Mouse (Mus musculus): ENCODE results near the gene Olfr1037. TPM values are rescaled to one million over a fixed set of nuclear protein-coding genes. Genes with fewer than 3 reads are reported as not detected.
"Not testable (repeated sequence)": the region's sequence is repeated elsewhere in the genome, so short reads cannot be mapped to it uniquely, and the experiment has no call there.

Olfr1037 gene
- polyA plus RNA-seq (2012; ENCODE audit: insufficient read depth, insufficient read length, missing spikeins): not detected in 2 replicates

DNA sequence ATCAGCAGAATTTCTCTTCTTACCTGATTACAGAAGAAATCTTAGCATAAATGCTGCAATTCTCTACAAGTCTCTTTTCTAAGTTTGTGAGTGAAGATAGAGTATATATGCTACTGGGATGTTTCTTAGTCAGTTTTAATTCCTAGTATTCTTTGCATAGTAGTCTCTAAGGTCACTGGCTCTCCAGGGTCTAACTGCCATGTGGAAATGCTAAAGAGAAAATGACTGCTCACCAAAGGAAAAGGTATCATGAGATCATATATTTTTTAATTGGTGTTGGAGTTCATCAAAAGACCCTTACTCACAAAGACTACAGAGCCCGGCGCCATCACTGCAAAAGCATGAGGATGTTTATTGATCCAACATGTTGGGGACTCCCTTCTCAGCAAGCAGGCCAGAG, at the start of gene Olfr1037:
Gene Olfr1037, minus strand, starts transcription at position 101 of the 400 bp plus-strand sequence.
- H3K27ac ChIP-seq (ENCODE audit: insufficient read depth, low read depth, low read length): no peak within 1 kb of the TSS
- no peak for TF ChIP-seq CTCF (IDR thresholded peaks at IDR 0.05; ENCODE audit: low read depth, low read length)
- no peak for TF ChIP-seq POLR2A (IDR thresholded peaks at IDR 0.05; ENCODE audit: borderline replicate concordance, low read depth, low read length)
- H3K4me3 ChIP-seq (ENCODE audit: insufficient read depth, low read length): no peak within 1 kb of the TSS
- H3K4me1 ChIP-seq (ENCODE audit: control insufficient read depth, insufficient read depth, low read length): no peaks in the 10 kb centered on the region

DNA sequence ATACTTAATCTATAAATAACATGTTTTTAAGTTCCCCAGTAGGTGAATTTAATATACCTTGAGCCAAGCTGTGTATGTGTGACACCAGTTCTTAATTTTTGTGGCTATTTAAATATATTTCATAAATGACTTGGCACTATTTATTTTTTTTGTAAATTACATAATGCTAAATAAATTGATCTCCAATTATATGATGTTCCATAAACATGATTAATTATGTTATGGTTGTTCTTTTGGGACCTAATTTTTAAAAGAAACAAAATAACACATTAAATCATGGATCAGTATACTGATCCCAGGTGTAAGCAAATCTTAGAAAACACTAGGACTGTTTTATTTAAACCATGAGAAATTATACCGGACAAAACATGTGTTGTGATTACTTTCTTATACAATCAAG, 48.6 kb upstream of the Olfr1037 start, which contains the start of gene Olfr1039:
Gene Olfr1039, minus strand, starts transcription at position 101 of the 400 bp plus-strand sequence.
- no peaks in the 10 kb centered on the region for H3K4me1 ChIP-seq (ENCODE audit: control insufficient read depth, insufficient read depth, low read length)
- H3K27ac ChIP-seq (ENCODE audit: insufficient read depth, low read depth, low read length): no peak within 1 kb of the TSS
- no peak for TF ChIP-seq POLR2A (IDR thresholded peaks at IDR 0.05; ENCODE audit: borderline replicate concordance, low read depth, low read length)
- TF ChIP-seq CTCF (IDR thresholded peaks at IDR 0.05; ENCODE audit: low read depth, low read length): no peak
- no peak within 1 kb of the TSS for H3K4me3 ChIP-seq (ENCODE audit: insufficient read depth, low read length)

DNA sequence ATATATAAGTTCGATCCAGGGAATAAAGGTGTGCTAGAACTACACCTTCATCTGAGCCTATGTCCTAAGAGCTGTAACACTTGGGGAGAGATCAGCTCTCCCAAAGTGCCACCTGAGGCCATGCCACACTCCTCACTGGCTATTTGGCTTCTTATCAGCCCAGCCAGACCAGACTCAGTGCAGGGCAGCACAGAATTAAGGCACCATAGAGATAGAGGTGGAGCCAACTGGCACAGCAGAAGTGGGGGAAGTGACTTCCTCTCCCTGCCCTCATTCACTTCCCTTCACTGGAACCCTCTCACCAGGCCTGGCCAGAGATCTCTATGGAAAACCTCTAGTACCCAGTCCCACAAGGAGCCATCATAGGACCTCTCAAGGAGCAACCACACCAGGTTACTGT, 6.7 kb downstream of the Olfr1037 start:
- H3K4me1 ChIP-seq (ENCODE audit: control insufficient read depth, insufficient read depth, low read length); H3K27ac ChIP-seq (ENCODE audit: insufficient read depth, low read depth, low read length); H3K4me3 ChIP-seq (ENCODE audit: insufficient read depth, low read length): not testable (repeated sequence)

DNA sequence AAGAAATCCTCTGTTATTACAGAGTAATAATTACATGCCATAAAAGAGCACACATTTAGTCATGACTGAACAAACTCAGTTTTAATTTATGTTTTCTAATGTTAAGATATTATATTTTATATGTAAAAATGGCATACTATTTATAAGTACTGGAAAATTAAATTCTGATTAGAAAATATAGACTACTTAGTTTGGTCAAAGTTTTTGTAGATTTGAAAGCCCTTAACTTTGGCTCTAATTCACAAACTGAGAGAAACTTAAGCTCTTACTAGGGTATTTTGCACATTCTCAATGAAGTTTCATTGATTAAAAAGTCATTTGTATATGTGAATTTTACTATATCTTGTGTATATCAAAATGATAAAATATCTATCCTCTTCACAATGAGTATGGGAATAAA, 13.5 kb downstream of the Olfr1037 start, which contains the start of gene Olfr1036:
Gene Olfr1036, plus strand, starts transcription at position 301 of the 400 bp plus-strand sequence.
- H3K4me3 ChIP-seq (ENCODE audit: insufficient read depth, low read length); H3K27ac ChIP-seq (ENCODE audit: insufficient read depth, low read depth, low read length); H3K4me1 ChIP-seq (ENCODE audit: control insufficient read depth, insufficient read depth, low read length): not testable (repeated sequence)

DNA sequence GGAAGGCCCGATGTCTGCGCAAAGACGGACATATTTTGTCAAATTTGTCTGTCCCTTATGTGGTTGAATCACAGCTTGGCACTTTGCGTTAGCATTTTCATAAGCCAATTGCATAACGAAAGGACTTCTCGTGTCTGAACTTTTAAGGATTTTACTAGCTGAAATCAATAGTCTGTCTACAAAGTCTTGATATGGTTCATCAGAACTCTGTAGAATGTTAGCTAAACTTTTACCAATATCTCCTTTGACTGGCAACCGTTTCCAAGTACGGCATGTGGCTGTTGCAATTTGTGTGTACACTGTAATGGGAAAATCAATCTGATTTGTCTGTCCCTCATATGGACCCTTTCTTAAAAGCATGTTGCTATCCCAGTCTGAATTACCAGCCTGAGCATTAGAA, 17.0 kb downstream of the Olfr1037 start:
- no peak overlapping the region for H3K27ac ChIP-seq (ENCODE audit: insufficient read depth, low read depth, low read length)
- no peaks in the 10 kb centered on the region for H3K4me1 ChIP-seq (ENCODE audit: control insufficient read depth, insufficient read depth, low read length)
- no peak overlapping the region for H3K4me3 ChIP-seq (ENCODE audit: insufficient read depth, low read length)
- TF ChIP-seq POLR2A (IDR thresholded peaks at IDR 0.05; ENCODE audit: borderline replicate concordance, low read depth, low read length): no peak

DNA sequence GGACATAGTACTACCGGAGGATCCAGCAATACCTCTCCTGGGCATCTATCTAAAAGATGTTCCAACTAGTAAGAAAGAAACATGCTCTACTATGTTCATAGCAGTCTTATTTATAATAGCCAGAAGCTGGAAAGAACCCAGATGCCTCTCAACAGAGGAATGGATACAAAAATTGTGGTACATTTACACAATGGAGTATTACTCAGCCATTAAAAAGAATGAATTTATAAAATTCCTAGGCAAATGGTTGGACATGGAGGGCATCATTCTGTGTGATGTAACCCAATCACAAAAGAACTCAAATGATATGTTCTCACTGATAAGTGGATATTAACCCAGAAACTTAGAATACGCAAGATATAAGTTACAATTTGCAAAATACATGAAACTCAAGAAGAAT, 23.4 kb downstream of the Olfr1037 start:
- H3K4me3 ChIP-seq (ENCODE audit: insufficient read depth, low read length); H3K4me1 ChIP-seq (ENCODE audit: control insufficient read depth, insufficient read depth, low read length); H3K27ac ChIP-seq (ENCODE audit: insufficient read depth, low read depth, low read length): not testable (repeated sequence)

DNA sequence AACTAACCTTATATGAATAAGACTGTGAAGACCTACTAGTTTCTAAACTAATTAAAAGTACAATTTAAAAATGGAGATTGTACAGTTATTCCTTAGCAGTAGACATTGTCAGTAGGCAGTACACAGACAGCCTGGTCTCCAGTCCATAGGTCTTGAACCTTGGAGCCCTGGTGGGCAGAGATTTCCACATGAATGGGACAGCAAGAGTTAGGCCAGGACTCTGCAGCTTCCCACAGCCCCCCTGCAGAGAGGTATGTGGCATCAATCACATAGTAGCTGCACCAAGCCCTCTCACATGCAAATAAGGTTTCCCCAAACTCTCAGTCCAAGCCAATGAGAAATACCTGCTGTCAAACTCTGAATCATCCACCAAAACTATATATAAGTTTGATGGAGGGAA, 36.4 kb downstream of the Olfr1037 start:
- not testable (repeated sequence) for H3K27ac ChIP-seq (ENCODE audit: insufficient read depth, low read depth, low read length); H3K4me1 ChIP-seq (ENCODE audit: control insufficient read depth, insufficient read depth, low read length); H3K4me3 ChIP-seq (ENCODE audit: insufficient read depth, low read length)

DNA sequence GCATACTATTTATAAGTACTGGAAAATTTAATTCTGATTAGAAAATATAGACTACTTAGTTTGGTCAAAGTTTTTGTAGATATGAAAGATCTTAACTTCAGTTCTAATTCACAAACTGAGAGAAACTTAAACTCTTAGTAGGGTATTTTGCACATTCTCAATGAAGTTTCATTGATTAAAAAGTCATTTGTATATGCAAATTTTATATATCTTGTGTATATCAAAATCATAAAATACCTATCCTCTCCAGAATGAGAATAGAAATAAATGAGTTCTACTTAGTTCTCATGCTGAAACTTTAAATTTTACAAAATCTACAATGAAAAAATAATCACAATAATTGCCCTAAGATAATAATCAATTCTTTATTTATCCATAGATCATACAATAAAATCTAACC, 41.6 kb downstream of the Olfr1037 start, which contains the start of gene Olfr1034:
Gene Olfr1034, plus strand, starts transcription at position 301 of the 400 bp plus-strand sequence.
- Histone ChIP-seq H3K27ac (ENCODE audit: insufficient read depth, low read depth, low read length) (no peak within 1 kb of the TSS), H3K4me1 (ENCODE audit: control insufficient read depth, insufficient read depth, low read length) (no peaks in the 10 kb centered on the region), H3K4me3 (ENCODE audit: insufficient read depth, low read length) (no peak within 1 kb of the TSS)
- TF ChIP-seq POLR2A (IDR thresholded peaks at IDR 0.05; ENCODE audit: borderline replicate concordance, low read depth, low read length): no peak
- TF ChIP-seq CTCF (IDR thresholded peaks at IDR 0.05; ENCODE audit: low read depth, low read length): no peak

Other genes starting within 250 kb of the Olfr1037 start
- not detected in 2 replicates for gene Olfr1019, start 241.9 kb downstream of the Olfr1037 start, polyA plus RNA-seq (2012; ENCODE audit: insufficient read depth, insufficient read length, missing spikeins)
- gene Olfr1020, start 240.4 kb downstream of the Olfr1037 start, polyA plus RNA-seq (2012; ENCODE audit: insufficient read depth, insufficient read length, missing spikeins): not detected in 2 replicates
- gene Olfr1022, start 218.8 kb downstream of the Olfr1037 start, polyA plus RNA-seq (2012; ENCODE audit: insufficient read depth, insufficient read length, missing spikeins): not detected in 2 replicates
- not detected in 2 replicates for gene Olfr1023, start 201.7 kb downstream of the Olfr1037 start, polyA plus RNA-seq (2012; ENCODE audit: insufficient read depth, insufficient read length, missing spikeins)
- not detected in 2 replicates for gene Olfr1024, start 182.3 kb downstream of the Olfr1037 start, polyA plus RNA-seq (2012; ENCODE audit: insufficient read depth, insufficient read length, missing spikeins)
- not detected in 2 replicates for gene Olfr1025-ps1, start 172.2 kb downstream of the Olfr1037 start, polyA plus RNA-seq (2012; ENCODE audit: insufficient read depth, insufficient read length, missing spikeins)
- not detected in 2 replicates for gene Olfr1026, start 165.8 kb downstream of the Olfr1037 start, polyA plus RNA-seq (2012; ENCODE audit: insufficient read depth, insufficient read length, missing spikeins)
- gene Olfr1028, start 136.9 kb downstream of the Olfr1037 start, polyA plus RNA-seq (2012; ENCODE audit: insufficient read depth, insufficient read length, missing spikeins): not detected in 2 replicates
- not detected in 2 replicates for gene Olfr1029, start 113.5 kb downstream of the Olfr1037 start, polyA plus RNA-seq (2012; ENCODE audit: insufficient read depth, insufficient read length, missing spikeins)
- gene Olfr1030, start 108.1 kb downstream of the Olfr1037 start, polyA plus RNA-seq (2012; ENCODE audit: insufficient read depth, insufficient read length, missing spikeins): 0.24 TPM in 1 of 2 replicates, not detected in the other
- not detected in 2 replicates for gene Olfr1031, start 97.1 kb downstream of the Olfr1037 start, polyA plus RNA-seq (2012; ENCODE audit: insufficient read depth, insufficient read length, missing spikeins)
- gene Olfr1032, start 81.8 kb downstream of the Olfr1037 start, polyA plus RNA-seq (2012; ENCODE audit: insufficient read depth, insufficient read length, missing spikeins): not detected in 2 replicates
- not detected in 2 replicates for gene Olfr1033, start 66.8 kb downstream of the Olfr1037 start, polyA plus RNA-seq (2012; ENCODE audit: insufficient read depth, insufficient read length, missing spikeins)
- not detected in 2 replicates for gene Olfr1034, start 41.5 kb downstream of the Olfr1037 start, polyA plus RNA-seq (2012; ENCODE audit: insufficient read depth, insufficient read length, missing spikeins)
- not detected in 2 replicates for gene Olfr1036, start 13.4 kb downstream of the Olfr1037 start, polyA plus RNA-seq (2012; ENCODE audit: insufficient read depth, insufficient read length, missing spikeins)
- not detected in 2 replicates for gene Olfr1039, start 48.5 kb upstream of the Olfr1037 start, polyA plus RNA-seq (2012; ENCODE audit: insufficient read depth, insufficient read length, missing spikeins)
- gene Olfr1040, start 59.3 kb upstream of the Olfr1037 start, polyA plus RNA-seq (2012; ENCODE audit: insufficient read depth, insufficient read length, missing spikeins): not detected in 2 replicates
- gene Olfr1042, start 74.5 kb upstream of the Olfr1037 start, polyA plus RNA-seq (2012; ENCODE audit: insufficient read depth, insufficient read length, missing spikeins): 0.16 TPM in 1 of 2 replicates, not detected in the other
- gene Olfr1043, start 80.1 kb upstream of the Olfr1037 start, polyA plus RNA-seq (2012; ENCODE audit: insufficient read depth, insufficient read length, missing spikeins): not detected in 2 replicates
- not detected in 2 replicates for gene Olfr1044, start 90.4 kb upstream of the Olfr1037 start, polyA plus RNA-seq (2012; ENCODE audit: insufficient read depth, insufficient read length, missing spikeins)
- not detected in 2 replicates for gene Olfr52, start 98.3 kb upstream of the Olfr1037 start, polyA plus RNA-seq (2012; ENCODE audit: insufficient read depth, insufficient read length, missing spikeins)
- not detected in 2 replicates for gene Olfr1045, start 115.6 kb upstream of the Olfr1037 start, polyA plus RNA-seq (2012; ENCODE audit: insufficient read depth, insufficient read length, missing spikeins)
- not detected in 2 replicates for gene Olfr1046, start 131.9 kb upstream of the Olfr1037 start, polyA plus RNA-seq (2012; ENCODE audit: insufficient read depth, insufficient read length, missing spikeins)
- gene Olfr1047, start 144.0 kb upstream of the Olfr1037 start, polyA plus RNA-seq (2012; ENCODE audit: insufficient read depth, insufficient read length, missing spikeins): not detected in 2 replicates
- gene Olfr1048, start 152.9 kb upstream of the Olfr1037 start, polyA plus RNA-seq (2012; ENCODE audit: insufficient read depth, insufficient read length, missing spikeins): not detected in 2 replicates
- not detected in 2 replicates for gene Olfr1049, start 170.9 kb upstream of the Olfr1037 start, polyA plus RNA-seq (2012; ENCODE audit: insufficient read depth, insufficient read length, missing spikeins)
- gene Olfr1051, start 191.7 kb upstream of the Olfr1037 start, polyA plus RNA-seq (2012; ENCODE audit: insufficient read depth, insufficient read length, missing spikeins): 0.28 TPM in 1 of 2 replicates, not detected in the other
- gene Olfr1052, start 205.1 kb upstream of the Olfr1037 start, polyA plus RNA-seq (2012; ENCODE audit: insufficient read depth, insufficient read length, missing spikeins): not detected in 2 replicates
- gene Olfr1053, start 227.9 kb upstream of the Olfr1037 start, polyA plus RNA-seq (2012; ENCODE audit: insufficient read depth, insufficient read length, missing spikeins): not detected in 2 replicates
- gene Olfr1054, start 248.0 kb upstream of the Olfr1037 start, polyA plus RNA-seq (2012; ENCODE audit: insufficient read depth, insufficient read length, missing spikeins): not detected in 2 replicates